Mouse (Mus musculus) G1E-ER4 (cell line): Measurements from ENCODE around the gene Iqgap2. TPM values are rescaled to one million over a fixed set of nuclear protein-coding genes. Genes with fewer than 3 reads are reported as not detected.

Source experiments
- GATA1 ChIP-seq: IDR thresholded peaks from one replicate; pipeline ENCODE4 v1.8.0; 2012; ENCODE audit warnings: low read length, inconsistent platforms
- polyA plus RNA-seq: library from polyadenylated mRNA; stranded (reverse); fragments of >175 nt; gene quantifications from 2 replicates; pipeline ENCODE4 v1.2.3, GENCODE M21; 2012

Iqgap2 gene
- polyA plus RNA-seq, 1 experiment = 4.4 TPM

- TF ChIP-seq GATA1 = no peak
These were observed 270.2 kb downstream of the Iqgap2 start for GRCm38 (mm10) chr13:95621563-95621962.

GRCm38 (mm10) chr13:95618859-95619258 is 272.9 kb downstream of the Iqgap2 start:
- no peak for TF ChIP-seq GATA1

GRCm38 (mm10) chr13:95618309-95618712 is 273.4 kb downstream of the Iqgap2 start, which contains the start of gene F2r:
TSS of gene F2r (minus strand) at chr13:95618487.
- no peak for TF ChIP-seq GATA1

GRCm38 (mm10) chr13:95617671-95618171 is 274.0 kb downstream of the Iqgap2 start:
- no peak for TF ChIP-seq GATA1

- no peak for TF ChIP-seq GATA1
These were observed 274.5 kb downstream of the Iqgap2 start for GRCm38 (mm10) chr13:95617082-95617670.

GRCm38 (mm10) chr13:95616512-95616911 is 275.2 kb downstream of the Iqgap2 start:
- TF ChIP-seq GATA1 = no peak

- no peak for TF ChIP-seq GATA1
These were observed 277.0 kb downstream of the Iqgap2 start for GRCm38 (mm10) chr13:95614757-95615156.

- no peak for TF ChIP-seq GATA1
These were observed 279.5 kb downstream of the Iqgap2 start for GRCm38 (mm10) chr13:95612243-95612642.

GRCm38 (mm10) chr13:95611752-95612151 is 280.0 kb downstream of the Iqgap2 start:
- no peak for TF ChIP-seq GATA1

GRCm38 (mm10) chr13:95610786-95611562 is 280.7 kb downstream of the Iqgap2 start:
- no peak for TF ChIP-seq GATA1

- TF ChIP-seq GATA1 = no peak
These were observed 282.7 kb downstream of the Iqgap2 start for GRCm38 (mm10) chr13:95609088-95609420.

GRCm38 (mm10) chr13:95608416-95609087 is 283.2 kb downstream of the Iqgap2 start:
- TF ChIP-seq GATA1 = no peak

- TF ChIP-seq GATA1 = no peak
These were observed 284.7 kb downstream of the Iqgap2 start for GRCm38 (mm10) chr13:95607019-95607418.

- no peak for TF ChIP-seq GATA1
These were observed 287.4 kb downstream of the Iqgap2 start for GRCm38 (mm10) chr13:95604288-95604687.

- TF ChIP-seq GATA1 = no peak
These were observed 291.8 kb downstream of the Iqgap2 start for GRCm38 (mm10) chr13:95599833-95600359.

- TF ChIP-seq GATA1 = no peak
These were observed 293.3 kb downstream of the Iqgap2 start for GRCm38 (mm10) chr13:95598232-95598920.

GRCm38 (mm10) chr13:95597578-95597977 is 294.1 kb downstream of the Iqgap2 start:
- no peak for TF ChIP-seq GATA1
